Mouse (Mus musculus): ENCODE data around the gene Lcp2. TPM values are rescaled to one million over a fixed set of nuclear protein-coding genes. Genes with fewer than 3 reads are reported as not detected.

Gene Lcp2
- polyA plus RNA-seq, 1 experiment, result 118 TPM

DNA sequence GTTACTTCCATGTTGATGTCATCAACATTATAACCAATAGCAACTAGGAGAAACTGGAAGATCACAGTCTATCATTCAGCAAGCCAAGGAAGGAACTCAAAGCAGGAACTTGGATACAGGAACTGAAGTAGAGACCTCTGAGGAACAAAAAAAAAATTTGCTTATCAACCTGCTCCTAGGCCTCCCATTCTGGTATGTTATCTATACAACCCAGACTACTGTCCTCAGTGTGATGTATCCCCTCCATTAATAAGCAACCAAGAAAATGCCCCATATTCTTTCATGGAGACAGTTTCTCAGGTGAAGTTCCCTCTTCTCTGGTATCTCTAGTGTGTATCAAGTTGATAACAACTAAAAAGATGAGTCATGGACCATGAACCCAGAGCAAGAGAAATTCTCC lies 11.6 kb downstream of the Lcp2 start:
- Histone ChIP-seq H3K27ac (ENCODE audit: insufficient read depth, low read depth, low read length) (no peak overlapping the region; the same call in 1 of the 2 replicates), H3K4me1 (ENCODE audit: control insufficient read depth, insufficient read depth, low read length) (peaks cover 81% of the 10 kb centered on the region), H3K4me3 (ENCODE audit: insufficient read depth, low read length) (no peak overlapping the region)
- TF ChIP-seq CTCF (IDR thresholded peaks at IDR 0.05; ENCODE audit: low read depth, low read length) (no peak), POLR2A (IDR thresholded peaks at IDR 0.05; ENCODE audit: borderline replicate concordance, low read depth, low read length) (no peak)

- H3K27ac ChIP-seq (ENCODE audit: insufficient read depth, low read depth, low read length), result no peak overlapping the region
- no peak for TF ChIP-seq CTCF (IDR thresholded peaks at IDR 0.05; ENCODE audit: low read depth, low read length)
- TF ChIP-seq POLR2A (IDR thresholded peaks at IDR 0.05; ENCODE audit: borderline replicate concordance, low read depth, low read length), result no peak
Observed at GRCm38 (mm10) chr11:34058960-34059359, 12.2 kb downstream of the Lcp2 start.

DNA sequence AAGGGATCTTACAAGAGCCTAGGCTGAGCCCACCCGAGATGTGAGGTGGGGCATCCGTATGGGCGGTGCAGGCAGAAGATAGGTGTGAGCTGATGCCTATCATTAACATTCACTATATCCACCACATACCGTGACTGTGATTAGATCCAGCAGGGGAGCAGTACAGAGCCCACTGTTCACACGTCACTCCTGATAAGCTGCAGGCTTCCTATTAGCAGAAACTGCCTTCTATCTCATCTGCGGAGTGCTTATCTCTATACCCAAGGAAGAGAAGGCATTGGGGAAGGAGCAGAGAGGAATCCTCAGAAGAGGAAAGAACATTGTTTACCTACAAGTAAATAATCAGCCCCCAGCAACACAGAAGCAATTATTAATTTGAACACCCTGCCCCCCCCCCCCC lies 15.0 kb downstream of the Lcp2 start:
- TF ChIP-seq CTCF (IDR thresholded peaks at IDR 0.05; ENCODE audit: low read depth, low read length), result no peak
- no peak for TF ChIP-seq POLR2A (IDR thresholded peaks at IDR 0.05; ENCODE audit: borderline replicate concordance, low read depth, low read length)
- Histone ChIP-seq H3K4me3 (ENCODE audit: insufficient read depth, low read length) (no peak overlapping the region), H3K27ac (ENCODE audit: insufficient read depth, low read depth, low read length) (no peak overlapping the region), H3K4me1 (ENCODE audit: control insufficient read depth, insufficient read depth, low read length) (peaks cover 78% of the 10 kb centered on the region)

More at GRCm38 (mm10) chr11:34058960-34059359, 12.2 kb downstream of the Lcp2 start:
- Histone ChIP-seq H3K4me3 (ENCODE audit: insufficient read depth, low read length) (no peak overlapping the region), H3K4me1 (ENCODE audit: control insufficient read depth, insufficient read depth, low read length) (peaks cover 80% of the 10 kb centered on the region)

- Histone ChIP-seq H3K4me3 (ENCODE audit: insufficient read depth, low read length) (no peak overlapping the region), H3K4me1 (ENCODE audit: control insufficient read depth, insufficient read depth, low read length) (peaks cover 81% of the 10 kb centered on the region), H3K27ac (ENCODE audit: insufficient read depth, low read depth, low read length) (peak overlapping the region; percentile 97)
- no peak for TF ChIP-seq CTCF (IDR thresholded peaks at IDR 0.05; ENCODE audit: low read depth, low read length)
- no peak for TF ChIP-seq POLR2A (IDR thresholded peaks at IDR 0.05; ENCODE audit: borderline replicate concordance, low read depth, low read length)
Observed at GRCm38 (mm10) chr11:34063257-34063656, 16.5 kb downstream of the Lcp2 start.

DNA sequence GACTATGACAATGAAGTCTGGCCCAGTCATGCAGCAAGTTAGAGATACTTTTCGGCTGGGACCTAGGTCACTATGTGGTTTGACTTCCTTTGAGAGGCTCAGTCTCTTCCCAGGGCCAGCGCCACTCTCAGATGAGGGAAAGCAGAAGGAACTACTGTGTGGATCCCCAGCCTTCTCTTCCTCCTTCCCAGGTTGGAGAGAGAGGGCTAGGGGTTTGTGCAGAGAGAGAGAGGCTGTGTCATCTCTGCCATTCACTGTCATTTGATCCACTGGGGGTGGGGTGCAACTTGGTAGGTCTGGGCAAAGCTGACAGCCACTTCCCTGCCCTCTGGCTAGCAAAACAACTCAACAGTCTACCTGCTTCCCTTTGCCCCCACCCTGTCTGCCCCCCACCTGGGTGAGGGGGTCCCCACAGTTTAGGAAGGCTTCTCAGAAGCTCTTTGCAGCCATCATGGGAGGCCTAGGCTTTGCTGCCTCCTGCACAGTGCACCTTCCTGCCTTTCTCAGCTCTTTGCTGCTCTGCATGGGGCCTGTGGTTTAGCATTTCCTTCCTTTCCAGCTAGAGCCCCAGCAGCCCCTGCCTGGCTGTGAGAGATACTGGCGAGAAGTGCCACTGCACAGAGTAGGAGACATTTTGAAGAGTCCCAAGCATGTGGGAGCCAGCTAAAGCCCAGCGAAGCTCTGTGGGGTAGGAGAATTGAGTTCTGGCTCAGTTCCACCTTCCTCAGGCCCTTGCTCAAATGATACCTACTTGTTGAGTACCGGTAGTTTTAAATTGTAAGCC lies 17.2 kb downstream of the Lcp2 start:
- Histone ChIP-seq H3K4me1 (ENCODE audit: control insufficient read depth, insufficient read depth, low read length) (peaks cover 79% of the 10 kb centered on the region), H3K4me3 (ENCODE audit: insufficient read depth, low read length) (peak overlapping the region; percentile 21), H3K27ac (ENCODE audit: insufficient read depth, low read depth, low read length) (peak overlapping the region; percentile 97)
- TF ChIP-seq CTCF (IDR thresholded peaks at IDR 0.05; ENCODE audit: low read depth, low read length) (no peak), POLR2A (IDR thresholded peaks at IDR 0.05; ENCODE audit: borderline replicate concordance, low read depth, low read length) (no peak)

GRCm38 (mm10) chr11:34070596-34070995 lies 23.9 kb downstream of the Lcp2 start:
- H3K4me3 ChIP-seq (ENCODE audit: insufficient read depth, low read length), result no peak overlapping the region
- H3K4me1 ChIP-seq (ENCODE audit: control insufficient read depth, insufficient read depth, low read length), result peaks cover 56% of the 10 kb centered on the region
- TF ChIP-seq CTCF (IDR thresholded peaks at IDR 0.05; ENCODE audit: low read depth, low read length) (no peak), POLR2A (IDR thresholded peaks at IDR 0.05; ENCODE audit: borderline replicate concordance, low read depth, low read length) (no peak)
- H3K27ac ChIP-seq (ENCODE audit: insufficient read depth, low read depth, low read length), result no peak overlapping the region

DNA sequence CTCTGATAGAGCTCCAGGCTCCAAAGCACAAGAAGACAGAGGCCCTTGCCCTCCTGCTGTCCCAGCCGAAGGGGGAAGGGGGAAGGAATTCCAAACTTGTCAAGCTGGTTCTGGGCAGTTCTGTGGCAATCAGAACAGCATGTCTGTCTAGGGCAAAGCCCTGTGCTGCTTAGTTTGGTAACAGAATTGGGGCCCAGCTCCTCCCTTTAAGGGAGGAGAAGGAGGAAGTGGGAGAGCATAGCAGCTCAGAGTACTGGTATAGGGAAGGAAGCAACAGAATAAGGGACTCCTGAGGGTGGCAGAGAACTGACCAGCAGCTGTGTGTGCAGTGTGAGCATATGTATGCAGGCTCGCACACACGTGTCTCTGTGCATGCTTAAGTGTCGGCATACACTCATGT lies 25.6 kb downstream of the Lcp2 start:
- Histone ChIP-seq H3K4me3 (ENCODE audit: insufficient read depth, low read length) (no peak overlapping the region), H3K4me1 (ENCODE audit: control insufficient read depth, insufficient read depth, low read length) (peaks cover 42% of the 10 kb centered on the region), H3K27ac (ENCODE audit: insufficient read depth, low read depth, low read length) (peak overlapping the region; percentile 80)
- TF ChIP-seq POLR2A (IDR thresholded peaks at IDR 0.05; ENCODE audit: borderline replicate concordance, low read depth, low read length), result no peak
- TF ChIP-seq CTCF (IDR thresholded peaks at IDR 0.05; ENCODE audit: low read depth, low read length), result no peak

DNA sequence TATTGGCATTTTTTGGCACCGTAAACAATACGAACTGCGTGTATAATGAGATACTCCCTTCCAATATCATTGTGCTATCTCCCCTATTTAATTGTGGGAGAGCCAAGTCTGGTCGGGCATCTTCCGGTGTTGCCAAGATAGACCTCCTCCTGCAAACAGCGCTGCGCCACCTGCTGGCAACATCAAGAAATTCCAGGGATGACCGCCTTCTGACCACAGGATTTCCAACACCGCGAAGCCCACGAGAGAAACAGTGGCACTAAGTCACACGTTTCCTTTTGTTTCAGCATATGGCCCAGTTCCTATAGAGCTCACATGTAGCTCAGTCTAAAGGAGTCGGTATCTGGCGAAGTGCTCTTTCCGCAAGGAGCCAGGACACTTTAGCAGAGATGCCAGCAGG lies 27.1 kb downstream of the Lcp2 start:
- peak; percentile 90 for TF ChIP-seq CTCF (IDR thresholded peaks at IDR 0.05; ENCODE audit: low read depth, low read length)
- no peak for TF ChIP-seq POLR2A (IDR thresholded peaks at IDR 0.05; ENCODE audit: borderline replicate concordance, low read depth, low read length)
- H3K27ac ChIP-seq (ENCODE audit: insufficient read depth, low read depth, low read length), result no peak overlapping the region
- H3K4me3 ChIP-seq (ENCODE audit: insufficient read depth, low read length), result no peak overlapping the region
- H3K4me1 ChIP-seq (ENCODE audit: control insufficient read depth, insufficient read depth, low read length), result peaks cover 35% of the 10 kb centered on the region

- no peak for TF ChIP-seq POLR2A (IDR thresholded peaks at IDR 0.05; ENCODE audit: borderline replicate concordance, low read depth, low read length)
- TF ChIP-seq CTCF (IDR thresholded peaks at IDR 0.05; ENCODE audit: low read depth, low read length), result no peak
- no peak overlapping the region for H3K4me3 ChIP-seq (ENCODE audit: insufficient read depth, low read length)
- H3K4me1 ChIP-seq (ENCODE audit: control insufficient read depth, insufficient read depth, low read length), result peaks cover 23% of the 10 kb centered on the region
- no peak overlapping the region for H3K27ac ChIP-seq (ENCODE audit: insufficient read depth, low read depth, low read length)
Observed at GRCm38 (mm10) chr11:34077870-34078269, 31.1 kb downstream of the Lcp2 start.

DNA sequence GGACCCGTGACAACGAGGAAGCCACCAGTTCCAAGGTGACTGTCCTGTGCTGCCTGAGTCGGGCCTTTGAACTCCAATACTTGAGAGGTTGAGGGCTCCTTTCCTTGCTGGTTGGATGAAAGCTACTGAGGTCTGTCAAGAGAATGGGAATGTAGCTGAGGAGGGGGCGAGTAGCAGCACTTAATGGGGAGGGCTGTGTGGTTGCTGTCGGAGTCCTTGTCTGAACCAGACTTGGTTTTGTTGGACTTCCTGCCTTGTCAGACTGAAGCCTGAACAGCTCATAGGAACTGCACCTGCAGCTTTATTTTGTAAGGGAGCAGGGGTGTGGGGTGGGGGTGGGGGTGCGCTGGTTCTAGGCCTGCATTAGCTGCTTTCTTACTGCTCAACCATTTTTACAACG lies 31.9 kb downstream of the Lcp2 start:
- H3K4me3 ChIP-seq (ENCODE audit: insufficient read depth, low read length), result no peak overlapping the region
- TF ChIP-seq CTCF (IDR thresholded peaks at IDR 0.05; ENCODE audit: low read depth, low read length) (no peak), POLR2A (IDR thresholded peaks at IDR 0.05; ENCODE audit: borderline replicate concordance, low read depth, low read length) (no peak)
- peaks cover 18% of the 10 kb centered on the region for H3K4me1 ChIP-seq (ENCODE audit: control insufficient read depth, insufficient read depth, low read length)
- no peak overlapping the region for H3K27ac ChIP-seq (ENCODE audit: insufficient read depth, low read depth, low read length)

All from bone marrow macrophage, adult 2 months (primary cell).